Mouse (Mus musculus) monocyte, adult 2 months (primary cell): ENCODE data around the gene Map3k15.

ENCODE experiments used
- DNase-seq, 2 experiments: peaks; one replicate each; pipeline ENCODE4 v3.0.0; 2022; ENCODE audit warnings: low spot score in 2 of 2, low read depth in 1 of 2

The Map3k15 gene

GRCm38 (mm10) chrX:160134136-160134843 lies 146.1 kb downstream of the Map3k15 start:
- no peak for DNase-seq

- DNase-seq = no peak
These were observed 147.5 kb downstream of the Map3k15 start for GRCm38 (mm10) chrX:160135719-160136118.

GRCm38 (mm10) chrX:160136153-160136552 lies 147.9 kb downstream of the Map3k15 start:
- no peak for DNase-seq

GRCm38 (mm10) chrX:160137177-160137860 lies 149.1 kb downstream of the Map3k15 start:
- DNase-seq = no peak

- DNase-seq = peak; percentile 66 to 78
These were observed 149.9 kb downstream of the Map3k15 start, which contains the start of gene Pdha1 for GRCm38 (mm10) chrX:160137861-160138717. Pdha1 (minus strand) TSS chrX:160138413.

GRCm38 (mm10) chrX:160146806-160147205 lies 158.6 kb downstream of the Map3k15 start:
- DNase-seq = no peak

- no peak for DNase-seq
These were observed 159.2 kb downstream of the Map3k15 start for GRCm38 (mm10) chrX:160147406-160147805.

- no peak for DNase-seq
These were observed 160.6 kb downstream of the Map3k15 start for GRCm38 (mm10) chrX:160148859-160149258.

- DNase-seq = no peak
These were observed 165.0 kb downstream of the Map3k15 start for GRCm38 (mm10) chrX:160153147-160153815.

- DNase-seq = no peak
These were observed 176.0 kb downstream of the Map3k15 start for GRCm38 (mm10) chrX:160164259-160164658.

GRCm38 (mm10) chrX:160166246-160166985 lies 178.2 kb downstream of the Map3k15 start:
- no peak for DNase-seq

GRCm38 (mm10) chrX:160170150-160170549 lies 181.9 kb downstream of the Map3k15 start:
- DNase-seq = peak in 1 of 2 experiments; percentile 24
